Mouse (Mus musculus) lung, embryonic 16.5 days (tissue): Measurements from ENCODE around the gene Ints13. TPM values are rescaled to one million over a fixed set of nuclear protein-coding genes. Genes with fewer than 3 reads are reported as not detected.

Experiments
- ATAC-seq: fragments of 200-750 bp; cut with Nextera tagmentation; 2 replicates; pipeline ENCODE4 v1.8.0; 2017; ENCODE audit warnings: low read depth, mild to moderate bottlenecking, moderate library complexity
- H3K27ac ChIP-seq: fragments of 300-500 bp; sonication (generic); 2 replicates; pipeline ENCODE4 v1.5.1; 2014; ENCODE audit warnings: mild to moderate bottlenecking, control low read depth, low read length
- H3K27me3 ChIP-seq: fragments of 300-500 bp; sonication (generic); 2 replicates; pipeline ENCODE4 v1.6.1; 2014; ENCODE audit warnings: low read depth, low read length, mixed read lengths; ENCODE audit not compliant: control insufficient read depth, insufficient read depth
- H3K36me3 ChIP-seq: fragments of 300-500 bp; sonication (generic); 2 replicates; pipeline ENCODE4 v1.6.1; 2014; ENCODE audit warnings: low read length; ENCODE audit not compliant: control insufficient read depth, insufficient read depth
- H3K4me1 ChIP-seq: fragments of 300-500 bp; sonication (generic); replicated peaks from 2 replicates; pipeline ENCODE4 v1.6.1; 2014; ENCODE audit warnings: low read length, mixed read lengths; ENCODE audit not compliant: control insufficient read depth, insufficient read depth
- H3K4me2 ChIP-seq: fragments of 300-500 bp; sonication (generic); 2 replicates; pipeline ENCODE4 v1.6.1; 2014; ENCODE audit warnings: low read depth, low read length, control low read depth
- H3K4me3 ChIP-seq: fragments of 300-500 bp; sonication (generic); 2 replicates; pipeline ENCODE4 v1.5.1; 2014; ENCODE audit warnings: mild to moderate bottlenecking, low read length, control low read depth
- H3K9ac ChIP-seq: fragments of 300-500 bp; sonication (generic); 2 replicates; pipeline ENCODE4 v1.6.1; 2014; ENCODE audit warnings: low read length, control low read depth
- H3K9me3 ChIP-seq: fragments of 300-500 bp; sonication (generic); 2 replicates; pipeline ENCODE4 v1.6.1; 2016; ENCODE audit warnings: low read length; ENCODE audit not compliant: control insufficient read depth
- WGBS: fragments of 180-500 bp; shearing (Covaris S2); extraction: QIAGEN DNeasy Blood & Tissue Kit; methylation state at CpG from one replicate; pipeline ENCODE4 v1.1.7; 2014; 5-methylcytosine and 5-hydroxymethylcytosine counted together
- polyA plus RNA-seq: library from polyadenylated mRNA; unstranded; fragments of >200 nt; fragmentation: Nextera tagmentation; extraction: Ambion mirVana; gene quantifications from 2 replicates; pipeline ENCODE4 v1.2.1, GENCODE M21; 2015

Gene Ints13
- polyA plus RNA-seq, 1 experiment from 2014 or later, result 69.9 TPM

DNA sequence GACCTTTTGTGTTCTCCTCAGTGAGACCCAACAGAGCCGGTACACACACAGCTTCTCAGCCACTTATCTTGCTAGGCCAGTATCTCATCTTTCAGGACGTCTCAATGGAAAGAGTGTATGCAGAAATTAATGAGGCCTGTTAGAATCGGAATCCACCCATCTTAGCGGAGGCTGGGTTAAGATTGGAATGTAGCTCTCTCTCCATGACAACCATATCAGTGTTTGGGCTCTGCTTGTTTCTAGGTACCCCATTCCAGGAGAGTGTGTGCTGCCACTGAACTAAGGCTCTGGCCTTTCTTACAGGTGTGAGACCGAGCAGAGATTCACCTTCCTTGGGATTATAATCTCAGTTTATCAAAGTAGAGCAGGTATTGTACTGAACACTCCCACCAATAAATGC lies 63.7 kb downstream of the Ints13 start:
- H3K4me2 ChIP-seq, result no peak overlapping the region
- ATAC-seq, result peak; percentile 62
- 24% methylated on average over 5 of the region's 5 CpGs for WGBS
- H3K4me1 ChIP-seq, result peaks cover 7% of the 10 kb centered on the region; the same call in 1 of the 2 replicates
- H3K27ac ChIP-seq, result no peak overlapping the region
- H3K9me3 ChIP-seq, result no peaks in the 10 kb centered on the region
- H3K36me3 ChIP-seq, result no peaks in the 10 kb centered on the region
- H3K27me3 ChIP-seq, result no peaks in the 10 kb centered on the region
- no peak overlapping the region for H3K9ac ChIP-seq
- no peak overlapping the region for H3K4me3 ChIP-seq

DNA sequence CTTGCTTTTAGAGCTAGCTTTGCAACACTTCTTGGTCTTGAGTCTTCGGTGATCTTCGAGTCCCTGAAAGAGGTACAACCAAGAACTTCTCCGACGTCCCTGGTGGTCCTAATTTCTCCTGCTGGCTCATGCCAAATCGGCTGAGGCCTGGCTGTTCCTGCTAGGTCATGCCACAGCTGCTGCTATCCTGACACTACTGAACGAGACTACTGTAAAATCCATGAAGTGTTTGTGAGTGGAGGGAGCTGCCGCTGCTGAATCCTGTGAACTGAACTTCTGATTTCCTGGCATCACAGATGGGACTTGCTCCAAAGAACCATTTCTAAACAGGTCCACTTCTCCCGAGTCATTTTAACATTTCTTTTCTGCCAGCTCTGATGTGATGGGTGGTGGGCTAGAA lies 64.3 kb downstream of the Ints13 start:
- H3K9ac ChIP-seq, result no peak overlapping the region
- no peaks in the 10 kb centered on the region for H3K9me3 ChIP-seq
- H3K4me3 ChIP-seq, result no peak overlapping the region
- H3K27ac ChIP-seq, result no peak overlapping the region
- H3K27me3 ChIP-seq, result no peaks in the 10 kb centered on the region
- WGBS, result 30% methylated on average over 8 of the region's 8 CpGs
- no peak overlapping the region for H3K4me2 ChIP-seq
- peaks cover 7% of the 10 kb centered on the region; the same call in 1 of the 2 replicates for H3K4me1 ChIP-seq
- no peaks in the 10 kb centered on the region for H3K36me3 ChIP-seq
- ATAC-seq, result peak; percentile 68

DNA sequence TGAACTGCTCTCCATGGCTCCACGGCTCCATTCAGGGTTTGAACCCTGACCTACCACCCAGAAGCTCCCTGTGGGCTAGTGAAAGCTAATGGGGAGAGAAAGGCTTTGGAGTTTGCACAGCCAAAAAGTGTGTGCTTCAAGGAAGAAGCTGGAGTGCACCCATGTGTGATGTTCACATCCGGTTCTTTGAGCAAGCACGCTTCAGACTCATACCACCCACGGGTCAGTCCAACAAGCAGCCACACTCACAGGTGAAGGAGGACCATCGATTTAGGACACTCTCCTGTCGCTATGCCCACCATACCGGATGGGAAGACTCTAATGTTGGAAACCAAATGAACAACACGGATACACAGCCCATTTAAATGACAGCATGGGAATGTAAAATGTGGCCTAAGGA lies 66.1 kb downstream of the Ints13 start:
- no peak for ATAC-seq
- Histone ChIP-seq H3K9ac (no peak overlapping the region), H3K27ac (no peak overlapping the region), H3K36me3 (no peaks in the 10 kb centered on the region), H3K9me3 (no peaks in the 10 kb centered on the region), H3K4me1 (peaks cover 7% of the 10 kb centered on the region; the same call in 1 of the 2 replicates), H3K4me2 (no peak overlapping the region), H3K27me3 (no peaks in the 10 kb centered on the region), H3K4me3 (no peak overlapping the region)
- WGBS, result 78% methylated on average over 8 of the region's 8 CpGs

DNA sequence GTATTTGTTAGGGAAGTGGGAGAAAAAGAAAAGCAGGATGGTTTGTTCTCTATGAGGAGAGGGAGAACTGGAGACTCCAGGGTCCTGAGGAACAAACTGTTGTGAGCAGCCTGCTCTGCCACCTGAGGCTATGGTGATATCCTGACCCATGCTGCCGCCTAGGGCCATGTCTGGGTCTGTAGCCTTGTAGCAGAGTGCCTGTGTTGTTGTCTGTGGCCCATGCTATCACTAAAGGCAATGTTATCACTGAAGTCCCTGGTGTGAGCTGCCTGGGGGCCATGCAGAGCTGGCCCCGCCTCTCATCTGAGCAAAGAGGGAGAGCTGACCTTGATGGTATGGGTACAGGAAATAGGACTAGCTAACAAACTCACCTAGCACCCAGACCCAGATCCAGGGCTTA lies 67.7 kb downstream of the Ints13 start:
- H3K9me3 ChIP-seq, result no peaks in the 10 kb centered on the region
- H3K27me3 ChIP-seq, result no peaks in the 10 kb centered on the region
- H3K27ac ChIP-seq, result no peak overlapping the region
- H3K4me1 ChIP-seq, result peaks cover 7% of the 10 kb centered on the region; the same call in 1 of the 2 replicates
- no peak overlapping the region for H3K4me2 ChIP-seq
- H3K4me3 ChIP-seq, result no peak overlapping the region
- 71% methylated on average over 2 of the region's 2 CpGs for WGBS
- ATAC-seq, result no peak
- no peaks in the 10 kb centered on the region for H3K36me3 ChIP-seq
- no peak overlapping the region for H3K9ac ChIP-seq

- H3K4me3 ChIP-seq, result no peak overlapping the region
- H3K9me3 ChIP-seq, result no peaks in the 10 kb centered on the region
- no peak overlapping the region for H3K4me2 ChIP-seq
- H3K36me3 ChIP-seq, result no peaks in the 10 kb centered on the region
- no peak overlapping the region for H3K9ac ChIP-seq
- H3K27me3 ChIP-seq, result no peaks in the 10 kb centered on the region; the same call in 1 of the 2 replicates
- ATAC-seq, result no peak
- 70% methylated on average over 2 of the region's 2 CpGs for WGBS
- H3K27ac ChIP-seq, result no peak overlapping the region
- H3K4me1 ChIP-seq, result peaks cover 7% of the 10 kb centered on the region; the same call in 1 of the 2 replicates
Measured at GRCm38 (mm10) chr6:146504459-146504858, 73.2 kb downstream of the Ints13 start.

DNA sequence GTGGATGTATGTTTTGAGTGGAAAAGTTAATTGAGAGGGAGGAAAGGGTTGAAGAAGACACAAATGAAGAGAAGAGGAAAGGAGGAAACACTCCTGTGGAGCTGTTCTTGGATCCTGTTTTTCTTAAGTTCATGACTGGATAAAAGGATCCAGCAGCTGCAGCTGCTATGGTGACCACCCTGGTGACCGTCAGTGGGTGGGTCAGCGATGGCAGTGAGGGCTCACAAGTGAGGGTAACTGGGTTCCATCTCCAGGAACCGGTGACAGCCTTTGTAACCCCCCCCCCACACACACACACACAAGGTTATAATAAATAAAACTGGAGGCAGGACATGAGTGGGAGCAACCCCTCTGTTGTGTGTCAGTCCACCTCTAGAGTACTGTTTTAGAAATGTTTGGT lies 74.8 kb downstream of the Ints13 start:
- ATAC-seq, result no peak
- Histone ChIP-seq H3K4me3 (peak overlapping the region; percentile 65), H3K4me2 (peak overlapping the region; percentile 81), H3K36me3 (no peaks in the 10 kb centered on the region), H3K9ac (peak overlapping the region; percentile 81), H3K9me3 (no peaks in the 10 kb centered on the region), H3K27me3 (no peaks in the 10 kb centered on the region; the same call in 1 of the 2 replicates), H3K27ac (no peak overlapping the region), H3K4me1 (peaks cover 7% of the 10 kb centered on the region; the same call in 1 of the 2 replicates)
- 50% methylated on average over 3 of the region's 3 CpGs for WGBS

- Histone ChIP-seq H3K4me3 (peak within 1 kb of the TSS; percentile 65), H3K36me3 (no peaks in the 10 kb centered on the region), H3K4me2 (peak within 1 kb of the TSS; percentile 81), H3K27me3 (no peaks in the 10 kb centered on the region; the same call in 1 of the 2 replicates), H3K9ac (peak within 1 kb of the TSS; percentile 81), H3K4me1 (peaks cover 7% of the 10 kb centered on the region; the same call in 1 of the 2 replicates), H3K9me3 (no peaks in the 10 kb centered on the region), H3K27ac (peak within 1 kb of the TSS; percentile 68)
- peak; percentile 99 for ATAC-seq
- WGBS, result under 1% methylated on average over 68 of the region's 70 CpGs
Measured at GRCm38 (mm10) chr6:146501866-146502804, 75.5 kb downstream of the Ints13 start, which contains the start of gene Itpr2. TSS of gene Itpr2 (minus strand) at chr6:146502223.

DNA sequence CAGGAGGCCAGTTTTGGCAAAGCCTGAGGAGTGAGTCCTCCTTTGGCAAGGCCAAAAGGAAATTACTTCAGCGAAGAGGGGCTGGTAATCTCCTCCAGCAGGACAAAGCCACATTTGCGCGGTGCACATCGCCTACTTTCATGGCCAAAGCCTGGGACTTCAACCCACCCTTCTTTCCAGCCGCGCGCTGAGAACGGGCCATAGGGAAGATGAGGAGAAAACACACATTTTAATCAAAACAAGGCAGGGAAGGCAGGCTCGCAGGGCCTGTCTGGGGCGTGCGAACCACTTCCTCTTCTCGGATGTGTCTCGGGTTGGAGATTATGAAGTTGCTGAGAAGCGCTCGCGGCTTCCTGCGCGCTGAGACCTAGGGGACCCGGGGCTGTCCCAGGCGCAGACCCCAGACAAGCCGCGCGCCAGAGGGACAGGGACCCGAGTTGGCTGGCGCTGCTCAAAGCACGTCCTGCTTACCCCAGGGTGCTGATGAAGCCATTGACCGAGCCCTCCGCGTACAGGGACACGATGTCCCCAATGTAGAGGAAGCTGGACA lies 76.2 kb downstream of the Ints13 start:
- Histone ChIP-seq H3K27me3 (no peaks in the 10 kb centered on the region; the same call in 1 of the 2 replicates), H3K4me3 (peak overlapping the region; percentile 65), H3K4me2 (peak overlapping the region; percentile 81), H3K9me3 (no peaks in the 10 kb centered on the region), H3K4me1 (peaks cover 7% of the 10 kb centered on the region; the same call in 1 of the 2 replicates), H3K36me3 (no peaks in the 10 kb centered on the region), H3K27ac (peak overlapping the region; percentile 68), H3K9ac (peak overlapping the region; percentile 81)
- WGBS, result under 1% methylated on average over 30 of the region's 30 CpGs
- ATAC-seq, result peak; percentile 32

GRCm38 (mm10) chr6:146500771-146501170 lies 76.9 kb downstream of the Ints13 start:
- ATAC-seq, result no peak
- no peaks in the 10 kb centered on the region; the same call in 1 of the 2 replicates for H3K27me3 ChIP-seq
- H3K27ac ChIP-seq, result no peak overlapping the region; the same call in 1 of the 2 replicates
- peak overlapping the region; percentile 81; the same call in 1 of the 2 replicates for H3K9ac ChIP-seq
- WGBS, result 50% methylated on average over 5 of the region's 5 CpGs
- peak overlapping the region; percentile 65 for H3K4me3 ChIP-seq
- H3K4me2 ChIP-seq, result peak overlapping the region; percentile 81
- no peaks in the 10 kb centered on the region for H3K9me3 ChIP-seq
- no peaks in the 10 kb centered on the region for H3K36me3 ChIP-seq
- H3K4me1 ChIP-seq, result peaks cover 7% of the 10 kb centered on the region; the same call in 1 of the 2 replicates
